Mouse (Mus musculus) brain, embryonic 14.5 days (tissue): ENCODE measurements around the gene Mtfr1l. TPM values are rescaled to one million over a fixed set of nuclear protein-coding genes. Genes with fewer than 3 reads are reported as not detected.
A peak's percentile ranks its signal among the peaks of the same experiment; 100 is the strongest.
"Not testable (repeated sequence)": the region's sequence is repeated elsewhere in the genome, so short reads cannot be mapped to it uniquely, and the experiment has no call there.

Source experiments
- DNase-seq: peaks from one replicate; pipeline ENCODE4 v3.0.0-alpha.2; 2011; ENCODE audit warnings: low read depth
- CTCF ChIP-seq: fragments of 200-500 bp; IDR thresholded peaks from 2 replicates; pipeline ENCODE4 v1.5.1; 2012; ENCODE audit warnings: inconsistent platforms, mild to moderate bottlenecking, moderate library complexity, borderline replicate concordance; ENCODE audit not compliant: insufficient read depth, insufficient read length; ENCODE audit errors: extremely low read depth
- POLR2A ChIP-seq: fragments of 200-500 bp; IDR thresholded peaks from 2 replicates; pipeline ENCODE4 v1.6.1; 2012; ENCODE audit warnings: mild to moderate bottlenecking, inconsistent platforms, borderline replicate concordance; ENCODE audit not compliant: poor library complexity, insufficient read depth, insufficient read length, severe bottlenecking; ENCODE audit errors: extremely low read depth
- polyA plus RNA-seq: library from polyadenylated mRNA; depleted of rRNA; stranded (reverse); fragments of >200 nt; gene quantifications from 2 replicates; pipeline ENCODE4 v1.2.3, GENCODE M21; 2012

The Mtfr1l gene
- polyA plus RNA-seq, 1 experiment, result 152 TPM

- TF ChIP-seq CTCF (no peak), POLR2A (no peak)
- DNase-seq, result peak; percentile 69
Observed at GRCm38 (mm10) chr4:134494780-134495545, 40.2 kb downstream of the Mtfr1l start.

DNA sequence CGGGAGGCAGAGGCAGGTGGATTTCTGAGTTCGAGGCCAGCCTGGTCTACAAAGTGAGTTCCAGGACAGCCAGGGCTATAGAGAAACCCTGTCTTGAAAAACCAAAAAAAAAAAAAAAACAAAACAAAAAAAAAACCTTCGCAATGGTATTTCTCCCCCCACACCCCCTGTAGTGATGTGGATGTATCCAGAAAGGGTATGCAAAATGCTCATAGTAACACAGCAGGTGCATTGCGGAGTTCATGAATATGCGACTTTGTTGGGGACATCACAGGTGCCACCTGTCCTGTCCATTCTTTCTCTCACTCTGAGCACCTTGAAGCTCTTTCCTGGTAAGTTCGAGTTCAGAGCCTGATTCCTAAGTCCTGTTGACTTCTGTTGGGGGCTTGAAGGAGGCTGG is 41.0 kb downstream of the Mtfr1l start:
- not testable (repeated sequence) for DNase-seq

DNA sequence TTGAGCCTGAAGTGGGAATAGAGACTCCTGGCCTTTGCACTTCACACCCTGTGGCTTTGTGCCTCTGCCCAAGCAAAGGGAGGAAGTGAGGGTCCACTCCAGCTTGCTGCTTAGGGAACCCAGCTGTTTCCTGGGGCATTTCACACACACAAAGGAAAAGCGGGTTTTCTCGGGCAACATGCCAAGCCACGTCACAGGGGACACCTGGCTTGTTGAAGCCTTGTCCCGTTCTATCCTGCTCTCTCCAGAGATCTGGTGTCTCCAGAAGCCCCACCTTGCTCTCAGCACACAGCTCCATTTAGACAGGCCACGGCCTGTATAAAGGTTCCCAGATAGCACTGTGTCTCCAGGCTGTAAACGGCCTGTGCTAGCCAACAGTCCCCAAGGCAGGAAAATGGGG is 43.5 kb downstream of the Mtfr1l start:
- TF ChIP-seq POLR2A, result no peak
- TF ChIP-seq CTCF, result no peak
- DNase-seq, result peak; percentile 31

GRCm38 (mm10) chr4:134489986-134490665 is 45.1 kb downstream of the Mtfr1l start:
- no peak for TF ChIP-seq CTCF
- TF ChIP-seq POLR2A, result no peak

GRCm38 (mm10) chr4:134488211-134488610 is 47.0 kb downstream of the Mtfr1l start:
- no peak for DNase-seq
- no peak for TF ChIP-seq CTCF
- no peak for TF ChIP-seq POLR2A

More at GRCm38 (mm10) chr4:134489986-134490665, 45.1 kb downstream of the Mtfr1l start:
- no peak for DNase-seq

GRCm38 (mm10) chr4:134485151-134485900 is 49.9 kb downstream of the Mtfr1l start:
- no peak for TF ChIP-seq CTCF
- TF ChIP-seq POLR2A, result no peak
- no peak for DNase-seq

DNA sequence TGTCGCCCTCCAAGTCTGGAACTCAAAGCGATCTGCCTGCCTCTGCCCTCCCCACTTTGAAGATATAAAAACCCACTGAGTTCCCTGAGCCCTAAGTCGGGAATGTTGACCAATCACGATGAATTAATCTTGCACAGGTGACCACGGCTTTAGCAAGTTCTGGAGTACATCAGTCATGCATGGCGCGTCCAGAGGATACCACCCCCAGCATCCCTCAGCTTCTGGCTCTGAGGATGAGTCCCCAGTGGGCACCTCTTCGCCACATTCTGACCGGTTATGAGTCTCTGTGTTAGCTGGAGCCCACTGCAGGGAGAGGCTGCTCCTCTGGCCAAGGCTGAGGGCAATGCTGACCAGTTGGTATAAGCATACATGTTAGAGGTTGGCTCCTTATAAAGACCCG is 51.0 kb downstream of the Mtfr1l start:
- TF ChIP-seq CTCF (no peak), POLR2A (no peak)
- DNase-seq, result no peak

- peak; percentile 56 for DNase-seq
- TF ChIP-seq POLR2A (no peak), CTCF (no peak)
Observed at GRCm38 (mm10) chr4:134483696-134484095, 51.5 kb downstream of the Mtfr1l start.

DNA sequence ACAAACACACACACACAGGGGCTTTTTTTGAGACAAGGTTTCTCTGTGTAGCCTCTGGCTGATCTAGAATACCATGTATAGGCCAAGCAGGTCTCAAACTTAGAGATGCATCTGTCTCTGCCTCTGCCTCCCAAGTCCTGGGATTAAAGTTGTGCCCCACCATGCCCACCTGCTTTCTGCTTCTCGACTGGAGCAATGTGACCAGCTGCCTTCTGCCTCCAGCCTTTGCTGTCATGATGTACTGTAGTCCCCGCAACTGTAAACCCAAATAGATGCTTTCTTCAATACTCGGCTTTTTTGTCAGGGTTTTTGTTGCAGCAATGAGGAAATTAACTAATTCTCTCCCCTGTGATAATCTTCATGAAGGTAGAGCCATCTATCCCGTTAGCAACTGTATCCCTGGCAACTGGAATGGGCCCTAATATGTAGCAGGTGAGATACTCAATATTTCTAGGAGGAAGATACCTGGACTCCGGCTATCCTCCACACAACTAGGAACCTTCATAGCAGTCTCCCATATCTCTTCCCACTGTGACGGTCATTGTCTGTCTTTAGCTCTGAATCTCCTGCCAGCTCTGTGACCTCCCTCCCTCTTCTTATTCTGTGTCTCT is 52.0 kb downstream of the Mtfr1l start:
- TF ChIP-seq POLR2A (no peak), CTCF (no peak)
- DNase-seq, result no peak

- TF ChIP-seq CTCF (no peak), POLR2A (no peak)
- DNase-seq, result no peak
Observed at GRCm38 (mm10) chr4:134482442-134482841, 52.7 kb downstream of the Mtfr1l start.

GRCm38 (mm10) chr4:134481270-134481669 is 53.9 kb downstream of the Mtfr1l start:
- TF ChIP-seq POLR2A (no peak), CTCF (no peak)

More at GRCm38 (mm10) chr4:134481270-134481669, 53.9 kb downstream of the Mtfr1l start:
- DNase-seq, result no peak
